Mouse (Mus musculus): ENCODE measurements at regions not wholly inside any gene's neighbourhood (a gene's known extent, or its start where the extent isn't known, plus 50 kb on each side); places are given as distances from the start of the nearest gene placed in this dataset.

DNA sequence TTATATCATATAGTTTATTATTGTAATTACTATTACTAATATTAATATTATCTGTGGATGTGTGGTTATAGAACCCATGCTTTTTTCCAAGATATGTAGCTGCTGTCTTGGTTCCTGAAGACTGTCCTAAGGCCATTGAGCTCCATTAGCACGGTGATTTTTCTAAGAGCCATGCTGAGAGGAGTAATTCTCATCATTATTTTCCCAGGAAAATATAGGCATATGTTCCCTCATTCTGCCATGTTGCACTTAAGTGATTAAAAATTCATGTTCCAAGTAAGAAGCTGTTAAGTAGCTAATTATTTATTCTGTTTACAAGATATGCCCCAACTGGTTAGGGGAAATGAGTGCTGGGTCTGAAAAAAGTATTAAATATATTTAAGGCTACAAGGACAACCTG is 345.4 kb upstream of the Epha5 start:
- TF ChIP-seq CTCF (conservative IDR thresholded peaks at IDR 0.05; ENCODE audit: low read length) (no peak), NANOG (IDR thresholded peaks at IDR 0.05; ENCODE audit: borderline replicate concordance, low read length) (no peak)
